Mouse (Mus musculus) C2C12 (cell line): ENCODE data around the gene Dapk1. TPM values are rescaled to one million over a fixed set of nuclear protein-coding genes. Genes with fewer than 3 reads are reported as not detected.

Experiments used
- H3K27me3 ChIP-seq: one replicate; pipeline ENCODE4 v1.6.1; 2011; ENCODE audit not compliant: control insufficient read depth, insufficient read depth, insufficient read length
- H3K36me3 ChIP-seq: one replicate; pipeline ENCODE4 v1.6.1; 2011; ENCODE audit not compliant: control insufficient read depth, insufficient read depth
- H3K4me3 ChIP-seq: one replicate; pipeline ENCODE4 v1.5.1; 2011; ENCODE audit warnings: mild to moderate bottlenecking, control low read depth; ENCODE audit not compliant: poor library complexity, insufficient read depth, severe bottlenecking
- H3K79me2 ChIP-seq: one replicate; pipeline ENCODE4 v1.6.1; 2011; ENCODE audit not compliant: control insufficient read depth, insufficient read depth
- H3K79me3 ChIP-seq: one replicate; pipeline ENCODE4 v1.6.1; 2011; ENCODE audit warnings: low read depth, control low read depth
- H3ac ChIP-seq: one replicate; pipeline ENCODE3; 2011; ENCODE audit warnings: low read depth; ENCODE audit not compliant: control insufficient read depth, insufficient read length
- CEBPB ChIP-seq: IDR thresholded peaks from one replicate; pipeline ENCODE4 v1.6.1; 2011; ENCODE audit warnings: low read depth, mild to moderate bottlenecking, control low read depth, moderate library complexity
- CTCF ChIP-seq: IDR thresholded peaks from one replicate; pipeline ENCODE4 v1.5.1; 2011; ENCODE audit not compliant: control insufficient read depth, insufficient read depth, insufficient read length
- FOSL1 ChIP-seq: IDR thresholded peaks from one replicate; pipeline ENCODE4 v1.8.0; 2011; ENCODE audit warnings: mild to moderate bottlenecking, low read length; ENCODE audit not compliant: poor library complexity, insufficient read depth, severe bottlenecking
- MAX ChIP-seq: IDR thresholded peaks from one replicate; pipeline ENCODE4 v1.6.1; 2011; ENCODE audit warnings: mild to moderate bottlenecking, control low read depth
- MYOD1 ChIP-seq: IDR thresholded peaks from one replicate; pipeline ENCODE4 v1.6.1; 2011; ENCODE audit warnings: low read depth; ENCODE audit not compliant: control insufficient read depth, insufficient read length
- MYOG ChIP-seq: IDR thresholded peaks from one replicate; pipeline ENCODE4 v1.6.1; 2011; ENCODE audit not compliant: control insufficient read depth, insufficient read length; ENCODE audit errors: extremely low read depth
- USF1 ChIP-seq: IDR thresholded peaks from one replicate; pipeline ENCODE4 v1.6.1; 2011; ENCODE audit warnings: low read depth, mild to moderate bottlenecking, control low read depth, moderate library complexity
- polyA plus RNA-seq: library from polyadenylated mRNA; unstranded; fragments of >200 nt; fragmentation: generic; extraction: Trizol; gene quantifications from one replicate; pipeline ENCODE4 v1.2.1, GENCODE M21; 2012; ENCODE audit warnings: missing spikeins

Gene Dapk1
- polyA plus RNA-seq, 1 experiment, result not detected

GRCm38 (mm10) chr13:60717421-60717820 is 115.7 kb downstream of the Dapk1 start:
- Histone ChIP-seq H3K27me3 (peaks cover 3% of the 10 kb centered on the region), H3K79me3 (no peaks in the 10 kb centered on the region), H3K36me3 (no peaks in the 10 kb centered on the region), H3K4me3 (no peak overlapping the region), H3ac (no peak overlapping the region), H3K79me2 (no peaks in the 10 kb centered on the region)
- TF ChIP-seq FOSL1 (no peak), MYOD1 (no peak), MYOG (no peak), CTCF (no peak), CEBPB (no peak), MAX (no peak), USF1 (no peak)

- Histone ChIP-seq H3K79me2 (no peaks in the 10 kb centered on the region), H3K36me3 (no peaks in the 10 kb centered on the region), H3K27me3 (no peaks in the 10 kb centered on the region), H3K4me3 (no peak overlapping the region), H3K79me3 (no peaks in the 10 kb centered on the region), H3ac (no peak overlapping the region)
- TF ChIP-seq CEBPB (no peak), CTCF (no peak), USF1 (no peak), MAX (no peak), MYOD1 (no peak), FOSL1 (no peak), MYOG (no peak)
These were observed 117.8 kb downstream of the Dapk1 start for GRCm38 (mm10) chr13:60719581-60719980.

- Histone ChIP-seq H3K27me3 (no peaks in the 10 kb centered on the region), H3ac (no peak overlapping the region), H3K4me3 (no peak overlapping the region), H3K36me3 (no peaks in the 10 kb centered on the region), H3K79me2 (no peaks in the 10 kb centered on the region), H3K79me3 (no peaks in the 10 kb centered on the region)
- TF ChIP-seq FOSL1, result no peak
- TF ChIP-seq CTCF, result no peak
- TF ChIP-seq USF1, result no peak
- no peak for TF ChIP-seq MYOG
- TF ChIP-seq MAX, result no peak
- no peak for TF ChIP-seq MYOD1
- no peak for TF ChIP-seq CEBPB
These were observed 121.0 kb downstream of the Dapk1 start for GRCm38 (mm10) chr13:60722763-60723162.

- Histone ChIP-seq H3ac (no peak overlapping the region), H3K27me3 (no peaks in the 10 kb centered on the region), H3K4me3 (no peak overlapping the region), H3K79me3 (no peaks in the 10 kb centered on the region), H3K36me3 (no peaks in the 10 kb centered on the region), H3K79me2 (no peaks in the 10 kb centered on the region)
- TF ChIP-seq CEBPB (no peak), CTCF (no peak), FOSL1 (no peak), MYOG (no peak), MAX (no peak), MYOD1 (no peak)
These were observed 126.7 kb downstream of the Dapk1 start for GRCm38 (mm10) chr13:60728276-60729054.

GRCm38 (mm10) chr13:60729055-60729402 is 127.3 kb downstream of the Dapk1 start:
- H3K79me3 ChIP-seq, result no peaks in the 10 kb centered on the region
- H3K4me3 ChIP-seq, result no peak overlapping the region
- no peak overlapping the region for H3ac ChIP-seq
- H3K36me3 ChIP-seq, result no peaks in the 10 kb centered on the region
- H3K27me3 ChIP-seq, result no peaks in the 10 kb centered on the region
- H3K79me2 ChIP-seq, result no peaks in the 10 kb centered on the region
- TF ChIP-seq MAX (no peak), USF1 (no peak), CTCF (no peak), FOSL1 (no peak), CEBPB (no peak), MYOG (no peak), MYOD1 (no peak)

- Histone ChIP-seq H3K36me3 (no peaks in the 10 kb centered on the region), H3K79me2 (no peaks in the 10 kb centered on the region)
These were observed 128.8 kb downstream of the Dapk1 start for GRCm38 (mm10) chr13:60730587-60730986.

More at GRCm38 (mm10) chr13:60730587-60730986, 128.8 kb downstream of the Dapk1 start:
- TF ChIP-seq USF1 (no peak), CTCF (no peak), CEBPB (no peak), MAX (no peak), MYOD1 (no peak)
- no peak overlapping the region for H3K4me3 ChIP-seq
- no peaks in the 10 kb centered on the region for H3K79me3 ChIP-seq
- H3K27me3 ChIP-seq, result no peaks in the 10 kb centered on the region
- H3ac ChIP-seq, result no peak overlapping the region
